Mouse (Mus musculus) cerebellum, adult 2 months (tissue): ENCODE measurements around the gene Astn1. TPM values are rescaled to one million over a fixed set of nuclear protein-coding genes. Genes with fewer than 3 reads are reported as not detected.

Experiments used
- DNase-seq, 2 experiments: peaks; one replicate each; pipeline ENCODE4 v3.0.0; 2021
- H3K27ac ChIP-seq: fragments of 200-500 bp; 2 replicates; pipeline ENCODE4 v1.5.1; 2012; ENCODE audit warnings: low read length, control low read depth, inconsistent platforms; ENCODE audit not compliant: insufficient read depth
- H3K27me3 ChIP-seq: fragments of 200-500 bp; 2 replicates; pipeline ENCODE4 v1.6.1; 2012; ENCODE audit warnings: inconsistent platforms, mild to moderate bottlenecking, low read length, moderate library complexity; ENCODE audit not compliant: control insufficient read depth, insufficient read depth
- H3K4me1 ChIP-seq: fragments of 200-500 bp; 2 replicates; pipeline ENCODE4 v1.6.1; 2011; ENCODE audit warnings: low read length; ENCODE audit not compliant: control insufficient read depth, insufficient read depth
- H3K4me3 ChIP-seq: fragments of 200-500 bp; replicated peaks from 2 replicates; pipeline ENCODE3; 2011; ENCODE audit warnings: mild to moderate bottlenecking, low read depth, low read length, control low read depth; ENCODE audit not compliant: insufficient read depth
- CTCF ChIP-seq: fragments of 200-500 bp; IDR thresholded peaks from 2 replicates; pipeline ENCODE4 v1.5.1; 2011; ENCODE audit warnings: low read depth, mild to moderate bottlenecking, control low read depth, low read length, moderate library complexity, borderline replicate concordance; ENCODE audit not compliant: insufficient read depth
- POLR2A ChIP-seq: fragments of 200-500 bp; IDR thresholded peaks from 2 replicates; pipeline ENCODE4 v1.6.1; 2011; ENCODE audit warnings: low read length, control low read depth, borderline replicate concordance; ENCODE audit not compliant: insufficient read depth
- WGBS: fragments of 180-500 bp; shearing (Covaris S2); methylation state at CpG from one replicate; pipeline ENCODE4 v1.1.7; 2018; 5-methylcytosine and 5-hydroxymethylcytosine counted together
- polyA plus RNA-seq: library from polyadenylated mRNA; depleted of rRNA; stranded (reverse); fragments of >200 nt; gene quantifications from 2 replicates; pipeline ENCODE4 v1.2.3, GENCODE M21; 2012

The Astn1 gene
- polyA plus RNA-seq, 1 experiment: 32.2 TPM

- Histone ChIP-seq H3K27ac (no peak overlapping the region), H3K27me3 (no peaks in the 10 kb centered on the region), H3K4me3 (no peak overlapping the region), H3K4me1 (peaks cover 5% of the 10 kb centered on the region; the same call in 1 of the 2 replicates)
- TF ChIP-seq POLR2A (no peak), CTCF (no peak)
- 74% methylated on average over 4 of the region's 4 CpGs for WGBS
- DNase-seq: no peak
Measured at GRCm38 (mm10) chr1:158390693-158391092, 28.6 kb downstream of the Astn1 start.

GRCm38 (mm10) chr1:158397058-158397457 lies 35.0 kb downstream of the Astn1 start:
- no peak overlapping the region for H3K27ac ChIP-seq
- no peak for TF ChIP-seq POLR2A
- no peak for TF ChIP-seq CTCF
- H3K4me1 ChIP-seq: no peaks in the 10 kb centered on the region
- WGBS: 93% methylated on average over 2 of the region's 2 CpGs
- no peak for DNase-seq
- H3K27me3 ChIP-seq: no peaks in the 10 kb centered on the region
- H3K4me3 ChIP-seq: no peak overlapping the region

- H3K4me1 ChIP-seq: peaks cover 2% of the 10 kb centered on the region
- no peak overlapping the region for H3K27ac ChIP-seq
- no peaks in the 10 kb centered on the region for H3K27me3 ChIP-seq
- DNase-seq: no peak
- WGBS: 83% methylated on average over 2 of the region's 2 CpGs
- no peak overlapping the region for H3K4me3 ChIP-seq
- TF ChIP-seq CTCF (no peak), POLR2A (no peak)
Measured at GRCm38 (mm10) chr1:158400898-158401297, 38.8 kb downstream of the Astn1 start.

- no peak for TF ChIP-seq POLR2A
- no peak for TF ChIP-seq CTCF
- peaks cover 2% of the 10 kb centered on the region for H3K4me1 ChIP-seq
- no peak for DNase-seq
- H3K27ac ChIP-seq: no peak overlapping the region
- WGBS: 76% methylated on average over 10 of the region's 10 CpGs
- no peak overlapping the region for H3K4me3 ChIP-seq
- H3K27me3 ChIP-seq: no peaks in the 10 kb centered on the region
Measured at GRCm38 (mm10) chr1:158405899-158406769, 44.1 kb downstream of the Astn1 start.

GRCm38 (mm10) chr1:158408124-158408523 lies 46.1 kb downstream of the Astn1 start:
- Histone ChIP-seq H3K4me3 (no peak overlapping the region), H3K4me1 (peaks cover 2% of the 10 kb centered on the region), H3K27ac (no peak overlapping the region), H3K27me3 (no peaks in the 10 kb centered on the region)
- DNase-seq: peak in 1 of 2 experiments; percentile 18
- TF ChIP-seq CTCF (no peak), POLR2A (no peak)
- 75% methylated on average over 2 of the region's 2 CpGs for WGBS

GRCm38 (mm10) chr1:158411146-158411545 lies 49.1 kb downstream of the Astn1 start:
- H3K4me3 ChIP-seq: no peak overlapping the region
- TF ChIP-seq POLR2A (no peak), CTCF (no peak)
- no peaks in the 10 kb centered on the region for H3K27me3 ChIP-seq
- no peaks in the 10 kb centered on the region for H3K4me1 ChIP-seq
- DNase-seq: no peak
- 60% methylated on average over 3 of the region's 3 CpGs for WGBS
- H3K27ac ChIP-seq: no peak overlapping the region

GRCm38 (mm10) chr1:158414198-158414597 lies 52.1 kb downstream of the Astn1 start:
- H3K4me1 ChIP-seq: no peaks in the 10 kb centered on the region
- 95% methylated on average over 2 of the region's 2 CpGs for WGBS
- no peak for DNase-seq
- H3K27ac ChIP-seq: no peak overlapping the region
- TF ChIP-seq CTCF: no peak
- TF ChIP-seq POLR2A: no peak
- H3K27me3 ChIP-seq: no peaks in the 10 kb centered on the region; the same call in 1 of the 2 replicates
- no peak overlapping the region for H3K4me3 ChIP-seq

GRCm38 (mm10) chr1:158421451-158421850 lies 59.4 kb downstream of the Astn1 start:
- peak; percentile 50 to 76 for DNase-seq
- Histone ChIP-seq H3K27me3 (no peaks in the 10 kb centered on the region; the same call in 1 of the 2 replicates), H3K4me3 (no peak overlapping the region), H3K4me1 (peaks cover 7% of the 10 kb centered on the region; the same call in 1 of the 2 replicates), H3K27ac (no peak overlapping the region)
- no peak for TF ChIP-seq POLR2A
- TF ChIP-seq CTCF: no peak
- whole genome bisulfite sequencing: 32% methylated on average over 8 of the region's 8 CpGs
